Mouse (Mus musculus) CD4-positive, CD25-positive, alpha-beta regulatory T cell (primary cell): ENCODE results near the gene Olfr600. TPM values are rescaled to one million over a fixed set of nuclear protein-coding genes. Genes with fewer than 3 reads are reported as not detected.

ENCODE experiments used
- polyA plus RNA-seq: library from polyadenylated mRNA; unstranded; fragments of 100-300 nt; shearing (Covaris generic); gene quantifications from one replicate; pipeline ENCODE4 v1.2.1, GENCODE M21; 2017

Olfr600 gene
- polyA plus RNA-seq, result 0.19 TPM

GRCm38 (mm10) chr7:103349569-103349968, at the start of gene Olfr600:
Gene Olfr600, minus strand, starts transcription at chr7:103349669.

GRCm38 (mm10) chr7:103386077-103386476, 36.6 kb upstream of the Olfr600 start, which contains the start of gene Olfr603:
Gene Olfr603, minus strand, starts transcription at chr7:103386177.

GRCm38 (mm10) chr7:103362555-103362954, 13.1 kb upstream of the Olfr600 start, which contains the start of gene Olfr601:
Gene Olfr601, minus strand, starts transcription at chr7:103362655.

GRCm38 (mm10) chr7:103335617-103336016, 13.9 kb downstream of the Olfr600 start, which contains the start of gene Olfr599:
Gene Olfr599, plus strand, starts transcription at chr7:103335917.

DNA sequence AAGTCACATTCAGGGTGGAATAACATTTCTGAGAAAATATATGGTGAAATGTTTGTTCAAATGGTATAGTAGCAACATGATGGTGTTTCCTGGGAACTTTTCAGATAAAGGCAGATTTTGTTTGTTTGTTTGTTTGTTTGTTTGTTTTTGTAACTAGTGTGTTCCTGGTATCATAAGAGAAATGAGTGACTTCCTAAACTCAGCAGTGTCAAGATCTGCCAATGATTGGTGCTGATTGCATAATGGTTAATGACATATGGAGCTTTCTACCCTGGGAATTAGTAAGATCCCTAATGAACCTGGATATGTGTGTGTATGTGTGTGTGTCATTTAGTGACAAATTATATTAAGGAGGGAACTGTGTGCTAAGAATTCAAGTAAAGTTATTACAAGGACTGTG, 26.2 kb downstream of the Olfr600 start, which contains the start of gene Olfr598:
TSS of gene Olfr598 (plus strand) at position 301 of the 400 bp plus-strand sequence.

GRCm38 (mm10) chr7:103316015-103316414, 33.5 kb downstream of the Olfr600 start, which contains the start of gene Olfr597:
Gene Olfr597, plus strand, starts transcription at chr7:103316315.

DNA sequence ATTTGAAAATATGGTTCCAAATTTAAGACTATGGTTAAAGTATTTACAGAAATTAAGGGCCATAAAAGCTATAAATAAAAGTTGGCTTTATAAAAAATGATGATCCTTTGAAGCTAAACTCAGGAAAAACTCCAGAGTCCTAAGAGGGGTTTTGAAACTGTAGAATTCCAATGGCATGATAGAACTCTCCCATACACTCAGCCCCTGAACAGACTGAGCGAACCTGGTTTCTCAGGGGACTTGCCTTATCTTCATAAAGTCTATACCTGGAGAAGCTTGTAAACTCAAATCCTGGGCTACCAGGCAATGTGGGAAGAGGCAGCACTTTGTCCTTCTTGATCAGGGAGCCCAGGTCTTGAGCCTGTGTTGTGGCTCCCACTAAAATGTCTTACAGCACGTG, 44.1 kb downstream of the Olfr600 start, which contains the start of gene Olfr596:
TSS of gene Olfr596 (plus strand) at position 301 of the 400 bp plus-strand sequence.

Other genes with a start within 250 kb of the Olfr600 start
- not detected for gene Olfr586, start 224.0 kb downstream of the Olfr600 start, polyA plus RNA-seq
- not detected for gene Olfr588-ps1, start 208.8 kb downstream of the Olfr600 start, polyA plus RNA-seq
- gene Olfr589, start 193.3 kb downstream of the Olfr600 start, polyA plus RNA-seq, result not detected
- not detected for gene Olfr591, start 171.3 kb downstream of the Olfr600 start, polyA plus RNA-seq
- gene Olfr592, start 164.9 kb downstream of the Olfr600 start, polyA plus RNA-seq, result not detected
- gene Olfr593, start 137.8 kb downstream of the Olfr600 start, polyA plus RNA-seq, result not detected
- gene Olfr594, start 132.7 kb downstream of the Olfr600 start, polyA plus RNA-seq, result not detected
- gene Usp17ld, start 97.2 kb downstream of the Olfr600 start, polyA plus RNA-seq, result not detected
- gene Olfr596, start 44.0 kb downstream of the Olfr600 start, polyA plus RNA-seq, result not detected
- 0.11 TPM for gene Olfr597, start 33.4 kb downstream of the Olfr600 start, polyA plus RNA-seq
- gene Olfr598, start 26.1 kb downstream of the Olfr600 start, polyA plus RNA-seq, result not detected
- not detected for gene Olfr599, start 13.8 kb downstream of the Olfr600 start, polyA plus RNA-seq
- gene Olfr601, start 13.0 kb upstream of the Olfr600 start, polyA plus RNA-seq, result 0.16 TPM
- gene Olfr603, start 36.5 kb upstream of the Olfr600 start, polyA plus RNA-seq, result not detected
- not detected for gene Usp17lc, start 65.4 kb upstream of the Olfr600 start, polyA plus RNA-seq
- gene Olfr605, start 95.8 kb upstream of the Olfr600 start, polyA plus RNA-seq, result not detected
- gene Olfr606, start 99.4 kb upstream of the Olfr600 start, polyA plus RNA-seq, result not detected
- gene Olfr607, start 114.5 kb upstream of the Olfr600 start, polyA plus RNA-seq, result 0.07 TPM
- gene Olfr608, start 120.2 kb upstream of the Olfr600 start, polyA plus RNA-seq, result not detected
- gene Olfr609, start 148.4 kb upstream of the Olfr600 start, polyA plus RNA-seq, result not detected
- gene Olfr610, start 162.5 kb upstream of the Olfr600 start, polyA plus RNA-seq, result not detected
- gene Olfr611, start 171.2 kb upstream of the Olfr600 start, polyA plus RNA-seq, result not detected
- not detected for gene Olfr612, start 193.0 kb upstream of the Olfr600 start, polyA plus RNA-seq
- gene Olfr613, start 198.4 kb upstream of the Olfr600 start, polyA plus RNA-seq, result not detected
- gene Olfr615, start 206.4 kb upstream of the Olfr600 start, polyA plus RNA-seq, result not detected
- not detected for gene Olfr616, start 219.5 kb upstream of the Olfr600 start, polyA plus RNA-seq
- not detected for gene Olfr617, start 223.4 kb upstream of the Olfr600 start, polyA plus RNA-seq
- not detected for gene Olfr618, start 240.4 kb upstream of the Olfr600 start, polyA plus RNA-seq